Mouse (Mus musculus): ENCODE data around the gene Polr2l. TPM values are rescaled to one million over a fixed set of nuclear protein-coding genes. Genes with fewer than 3 reads are reported as not detected.

Gene Polr2l
- polyA plus RNA-seq, 1 experiment from 2014 or later, result 73.3 TPM

GRCm38 (mm10) chr7:141428701-141429100 lies 46.2 kb downstream of the Polr2l start:
- Histone ChIP-seq H3K9ac (ENCODE audit: low read length) (0 out of 2 replicates have a peak overlapping the region, but pooled peaks have one; percentile 27), H3K4me2 (ENCODE audit: low read depth, severe bottlenecking) (peak overlapping the region; percentile 50), H3K27me3 (ENCODE audit: control insufficient read depth, insufficient read depth, low read length) (no peaks in the 10 kb centered on the region), H3K9me3 (ENCODE audit: control insufficient read depth, low read length) (no peaks in the 10 kb centered on the region), H3K36me3 (ENCODE audit: control insufficient read depth, insufficient read depth, low read length) (no peaks in the 10 kb centered on the region; the same call in 1 of the 2 replicates), H3K4me3 (ENCODE audit: low read depth, low read length) (peak overlapping the region; percentile 34), H3K27ac (replicated peaks; ENCODE audit: low read depth, low read length) (no peak overlapping the region), H3K4me1 (ENCODE audit: control insufficient read depth, insufficient read depth, low read length) (peaks cover 4% of the 10 kb centered on the region; the same call in 1 of the 2 replicates)
- WGBS, result 54% methylated on average over 5 of the region's 5 CpGs
- DNase-seq (ENCODE audit: low spot score) (no peak), ATAC-seq (ENCODE audit: insufficient number of reproducible peaks, low FRiP score, low TSS enrichment, low read depth) (no peak)

GRCm38 (mm10) chr7:141426948-141427730 lies 47.8 kb downstream of the Polr2l start:
- Histone ChIP-seq H3K4me2 (ENCODE audit: low read depth, severe bottlenecking) (no peak overlapping the region), H3K27ac (replicated peaks; ENCODE audit: low read depth, low read length) (no peak overlapping the region), H3K36me3 (ENCODE audit: control insufficient read depth, insufficient read depth, low read length) (no peaks in the 10 kb centered on the region; the same call in 1 of the 2 replicates), H3K27me3 (ENCODE audit: control insufficient read depth, insufficient read depth, low read length) (no peaks in the 10 kb centered on the region), H3K9me3 (ENCODE audit: control insufficient read depth, low read length) (no peaks in the 10 kb centered on the region), H3K4me1 (ENCODE audit: control insufficient read depth, insufficient read depth, low read length) (peaks cover 4% of the 10 kb centered on the region; the same call in 1 of the 2 replicates), H3K4me3 (ENCODE audit: low read depth, low read length) (no peak overlapping the region), H3K9ac (ENCODE audit: low read length) (no peak overlapping the region)
- DNase-seq (ENCODE audit: low spot score), result no peak
- WGBS, result 80% methylated on average over 12 of the region's 12 CpGs
- no peak for ATAC-seq (ENCODE audit: insufficient number of reproducible peaks, low FRiP score, low TSS enrichment, low read depth)

DNA sequence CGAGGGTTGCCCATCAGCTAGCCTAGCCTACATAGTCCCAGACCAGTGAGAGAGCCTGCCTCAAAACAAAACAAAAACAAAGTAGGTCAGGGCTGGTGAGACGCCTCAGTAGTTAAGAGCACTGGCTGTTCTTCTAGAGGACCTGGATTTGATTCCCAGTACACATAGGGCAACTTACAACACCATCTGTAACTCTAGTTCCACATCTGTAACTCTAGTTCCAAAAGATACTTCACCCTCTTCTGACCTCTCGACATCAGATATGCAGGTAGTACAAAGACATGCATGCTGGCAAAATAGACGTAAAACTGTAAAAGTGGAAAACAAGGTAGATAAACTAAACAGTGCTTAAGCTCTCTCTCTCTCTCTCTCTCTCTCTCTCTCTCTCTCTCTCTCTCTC lies 51.1 kb downstream of the Polr2l start:
- no peak overlapping the region for H3K4me3 ChIP-seq (ENCODE audit: low read depth, low read length)
- no peak overlapping the region for H3K27ac ChIP-seq (replicated peaks; ENCODE audit: low read depth, low read length)
- H3K27me3 ChIP-seq (ENCODE audit: control insufficient read depth, insufficient read depth, low read length), result no peaks in the 10 kb centered on the region
- H3K4me2 ChIP-seq (ENCODE audit: low read depth, severe bottlenecking), result no peak overlapping the region
- H3K4me1 ChIP-seq (ENCODE audit: control insufficient read depth, insufficient read depth, low read length), result peaks cover under 1% of the 10 kb centered on the region; the same call in 1 of the 2 replicates
- DNase-seq (ENCODE audit: low spot score) (no peak), ATAC-seq (ENCODE audit: insufficient number of reproducible peaks, low FRiP score, low TSS enrichment, low read depth) (no peak)
- no peaks in the 10 kb centered on the region for H3K9me3 ChIP-seq (ENCODE audit: control insufficient read depth, low read length)
- H3K9ac ChIP-seq (ENCODE audit: low read length), result no peak overlapping the region
- H3K36me3 ChIP-seq (ENCODE audit: control insufficient read depth, insufficient read depth, low read length), result no peaks in the 10 kb centered on the region
- 81% methylated on average over 4 of the region's 4 CpGs for WGBS

Other genes starting within 250 kb of the Polr2l start
- gene Phrf1, start 246.3 kb downstream of the Polr2l start, polyA plus RNA-seq (2014; fragmentation: Nextera tagmentation; extraction: Ambion mirVana), result 83.4 and 93.5 TPM in 2 replicates
- gene Irf7, start 208.7 kb downstream of the Polr2l start, polyA plus RNA-seq (2014; fragmentation: Nextera tagmentation; extraction: Ambion mirVana), result 0.59 and 0.79 TPM in 2 replicates
- 0.20 TPM in 1 of 2 replicates, not detected in the other for gene Cdhr5, start 198.3 kb downstream of the Polr2l start, polyA plus RNA-seq (2014; fragmentation: Nextera tagmentation; extraction: Ambion mirVana)
- gene Sct, start 196.0 kb downstream of the Polr2l start, polyA plus RNA-seq (2014; fragmentation: Nextera tagmentation; extraction: Ambion mirVana), result 10.2 TPM in 2 replicates
- 0.45 and 0.47 TPM in 2 replicates for gene Drd4, start 183.1 kb downstream of the Polr2l start, polyA plus RNA-seq (2014; fragmentation: Nextera tagmentation; extraction: Ambion mirVana)
- 59.3 and 64.6 TPM in 2 replicates for gene Deaf1, start 147.4 kb downstream of the Polr2l start, polyA plus RNA-seq (2014; fragmentation: Nextera tagmentation; extraction: Ambion mirVana)
- gene Tmem80, start 147.4 kb downstream of the Polr2l start, polyA plus RNA-seq (2014; fragmentation: Nextera tagmentation; extraction: Ambion mirVana), result 29.5 and 30.2 TPM in 2 replicates
- gene Eps8l2, start 136.3 kb downstream of the Polr2l start, polyA plus RNA-seq (2014; fragmentation: Nextera tagmentation; extraction: Ambion mirVana), result 2.6 and 2.8 TPM in 2 replicates
- gene Taldo1, start 82.9 kb downstream of the Polr2l start, polyA plus RNA-seq (2014; fragmentation: Nextera tagmentation; extraction: Ambion mirVana), result 306 and 317 TPM in 2 replicates
- 52.2 TPM in 2 replicates for gene Gatd1, start 61.0 kb downstream of the Polr2l start, polyA plus RNA-seq (2014; fragmentation: Nextera tagmentation; extraction: Ambion mirVana)
- gene Cend1, start 45.6 kb downstream of the Polr2l start, polyA plus RNA-seq (2014; fragmentation: Nextera tagmentation; extraction: Ambion mirVana), result 2.7 and 3.2 TPM in 2 replicates
- gene Slc25a22, start 37.2 kb downstream of the Polr2l start, polyA plus RNA-seq (2014; fragmentation: Nextera tagmentation; extraction: Ambion mirVana), result 34.8 and 37.1 TPM in 2 replicates
- 15.7 and 18.3 TPM in 2 replicates for gene Pidd1, start 31.1 kb downstream of the Polr2l start, polyA plus RNA-seq (2014; fragmentation: Nextera tagmentation; extraction: Ambion mirVana)
- gene Rplp2, start 27.8 kb downstream of the Polr2l start, polyA plus RNA-seq (2014; fragmentation: Nextera tagmentation; extraction: Ambion mirVana), result 1,271 and 1,319 TPM in 2 replicates
- gene Pnpla2, start 19.9 kb downstream of the Polr2l start, polyA plus RNA-seq (2014; fragmentation: Nextera tagmentation; extraction: Ambion mirVana), result 11.3 and 12.5 TPM in 2 replicates
- 5.3 and 6.8 TPM in 2 replicates for gene Cracr2b, start 14.0 kb downstream of the Polr2l start, polyA plus RNA-seq (2014; fragmentation: Nextera tagmentation; extraction: Ambion mirVana)
- 27.2 and 35.7 TPM in 2 replicates for gene Cd151, start 7.7 kb downstream of the Polr2l start, polyA plus RNA-seq (2014; fragmentation: Nextera tagmentation; extraction: Ambion mirVana)
- gene Tspan4, start 108 bp upstream of the Polr2l start, polyA plus RNA-seq (2014; fragmentation: Nextera tagmentation; extraction: Ambion mirVana), result 21.2 and 22.3 TPM in 2 replicates
- 24.6 and 27.4 TPM in 2 replicates for gene Chid1, start 64.7 kb upstream of the Polr2l start, polyA plus RNA-seq (2014; fragmentation: Nextera tagmentation; extraction: Ambion mirVana)
- gene Ap2a2, start 87.0 kb upstream of the Polr2l start, polyA plus RNA-seq (2014; fragmentation: Nextera tagmentation; extraction: Ambion mirVana), result 70.3 and 76.9 TPM in 2 replicates
- gene Muc6, start 180.2 kb upstream of the Polr2l start, polyA plus RNA-seq (2014; fragmentation: Nextera tagmentation; extraction: Ambion mirVana), result 0.17 and 0.23 TPM in 2 replicates
- gene Muc2, start 215.2 kb upstream of the Polr2l start, polyA plus RNA-seq (2014; fragmentation: Nextera tagmentation; extraction: Ambion mirVana), result 0.27 and 0.56 TPM in 2 replicates

All from limb, embryonic 11.5 days (tissue).